Mouse (Mus musculus): ENCODE measurements at regions not wholly inside any gene's neighbourhood (a gene's known extent, or its start where the extent isn't known, plus 50 kb on each side); places are given as distances from the start of the nearest gene placed in this dataset.

- TF ChIP-seq CTCF (IDR thresholded peaks at IDR 0.05; ENCODE audit: control insufficient read depth, insufficient read depth, low read length) (no peak), POLR2A (IDR thresholded peaks at IDR 0.05; ENCODE audit: borderline replicate concordance, control insufficient read depth, low read depth, low read length) (no peak)
Observed at GRCm38 (mm10) chr17:84026110-84026509, 161.6 kb downstream of the Zfp36l2 start.
